Mouse (Mus musculus) MEL (cell line): ENCODE results near the gene Shisa8.

ENCODE experiments used
- CTCF ChIP-seq, 3 experiments: IDR thresholded peaks in 2 of 3; conservative IDR thresholded peaks in 1 of 3; 2 replicates each; pipeline ENCODE4 v1.5.1; 2011 to 2012; ENCODE audit warnings: low read length in 3 of 3, low read depth in 2 of 3, mild to moderate bottlenecking in 2 of 3, improper control_type of control experiment in 1 of 3, inconsistent platforms in 1 of 3, mixed read lengths in 1 of 3, moderate library complexity in 1 of 3; ENCODE audit not compliant: control insufficient read depth in 1 of 3, insufficient read depth in 1 of 3, poor library complexity in 1 of 3, severe bottlenecking in 1 of 3
- EP300 ChIP-seq, 2 experiments: IDR thresholded peaks; 2 replicates each; pipeline ENCODE4 v1.6.1; 2011; ENCODE audit warnings: improper control_type of control experiment in 2 of 2, low read length in 2 of 2, low read depth in 1 of 2, mild to moderate bottlenecking in 1 of 2
- GABPA ChIP-seq: IDR thresholded peaks from 2 replicates; pipeline ENCODE4 v1.6.1; 2012; ENCODE audit warnings: low read depth, mild to moderate bottlenecking, inconsistent platforms, low read length, improper control_type of control experiment, moderate library complexity
- HCFC1 ChIP-seq: IDR thresholded peaks from 2 replicates; pipeline ENCODE4 v1.6.1; 2012; ENCODE audit warnings: low read depth, mild to moderate bottlenecking, inconsistent platforms, low read length, improper control_type of control experiment, moderate library complexity
- MXI1 ChIP-seq: IDR thresholded peaks from 2 replicates; pipeline ENCODE4 v1.6.1; 2011; ENCODE audit warnings: mild to moderate bottlenecking, low read depth, low read length, improper control_type of control experiment
- ZC3H11A ChIP-seq: IDR thresholded peaks from 2 replicates; pipeline ENCODE4 v1.6.1; 2012; ENCODE audit warnings: low read depth, mild to moderate bottlenecking, inconsistent platforms, low read length, improper control_type of control experiment

GRCm38 (mm10) chr15:82199546-82199945, 13.1 kb downstream of the Shisa8 start:
- TF ChIP-seq CTCF (IDR thresholded peaks at IDR 0.05 in 2 of 3, conservative IDR thresholded peaks at IDR 0.05 in 1 of 3; ENCODE audit: control insufficient read depth in 1 of 3, insufficient read depth in 1 of 3, low read depth in 2 of 3, low read length in 3 of 3, poor library complexity in 1 of 3, severe bottlenecking in 1 of 3) (no peak), EP300 (IDR thresholded peaks at IDR 0.05; ENCODE audit: low read depth in 1 of 2, low read length in 2 of 2) (no peak), GABPA (no peak), MXI1 (no peak), HCFC1 (no peak), ZC3H11A (no peak)
